Mouse (Mus musculus): ENCODE data around the gene 2810408A11Rik. TPM values are rescaled to one million over a fixed set of nuclear protein-coding genes. Genes with fewer than 3 reads are reported as not detected.

2810408A11Rik gene
- 4.4 TPM for polyA plus RNA-seq (2017; shearing (Covaris generic))

GRCm38 (mm10) chr11:69900471-69901405 is at the start of gene 2810408A11Rik, which contains the start of gene Neurl4:
TSS of gene 2810408A11Rik (minus strand) at chr11:69900987.
TSS of gene Neurl4 (plus strand) at chr11:69901072.

GRCm38 (mm10) chr11:69948066-69948762 is 47.4 kb upstream of the 2810408A11Rik start, which contains the start of gene Slc2a4:
TSS of gene Slc2a4 (minus strand) at chr11:69948188.

GRCm38 (mm10) chr11:69935137-69935879 is 34.5 kb upstream of the 2810408A11Rik start, which contains the start of gene Ybx2:
TSS of gene Ybx2 (plus strand) at chr11:69935796.

GRCm38 (mm10) chr11:69921114-69922011 is 20.6 kb upstream of the 2810408A11Rik start, which contains the start of gene Eif5a:
TSS of gene Eif5a (minus strand) at chr11:69921958.

GRCm38 (mm10) chr11:69913554-69914371 is 13.0 kb upstream of the 2810408A11Rik start, which contains the start of gene Gps2:
TSS of gene Gps2 (plus strand) at chr11:69913888.

GRCm38 (mm10) chr11:69895291-69895690 is 5.5 kb downstream of the 2810408A11Rik start, which contains the start of gene Acap1:
TSS of gene Acap1 (minus strand) at chr11:69895539.

GRCm38 (mm10) chr11:69880853-69881603 is 19.8 kb downstream of the 2810408A11Rik start, which contains the start of gene Kctd11:
TSS of gene Kctd11 (minus strand) at chr11:69881406.

GRCm38 (mm10) chr11:69877878-69878277 is 22.9 kb downstream of the 2810408A11Rik start, which contains the start of gene Tmem95:
TSS of gene Tmem95 (minus strand) at chr11:69878018.

GRCm38 (mm10) chr11:69858113-69858998 is 42.4 kb downstream of the 2810408A11Rik start, which contains the start of gene Tnk1:
TSS of gene Tnk1 (minus strand) at chr11:69858730.

Other genes starting within 250 kb of the 2810408A11Rik start
- not detected for gene Sox15, start 245.7 kb downstream of the 2810408A11Rik start, polyA plus RNA-seq (2017; shearing (Covaris generic))
- gene Mpdu1, start 238.3 kb downstream of the 2810408A11Rik start, polyA plus RNA-seq (2017; shearing (Covaris generic)) = 66.0 TPM
- gene Cd68, start 234.8 kb downstream of the 2810408A11Rik start, polyA plus RNA-seq (2017; shearing (Covaris generic)) = 4.3 TPM
- 654 TPM for gene Eif4a1, start 228.6 kb downstream of the 2810408A11Rik start, polyA plus RNA-seq (2017; shearing (Covaris generic))
- gene Senp3, start 218.9 kb downstream of the 2810408A11Rik start, polyA plus RNA-seq (2017; shearing (Covaris generic)) = 43.8 TPM
- gene Tnfsf13, start 215.2 kb downstream of the 2810408A11Rik start, polyA plus RNA-seq (2017; shearing (Covaris generic)) = not detected
- not detected for gene Tnfsf12, start 205.1 kb downstream of the 2810408A11Rik start, polyA plus RNA-seq (2017; shearing (Covaris generic))
- not detected for gene Tnfsfm13, start 204.9 kb downstream of the 2810408A11Rik start, polyA plus RNA-seq (2017; shearing (Covaris generic))
- gene Polr2a, start 142.3 kb downstream of the 2810408A11Rik start, polyA plus RNA-seq (2017; shearing (Covaris generic)) = 50.4 TPM
- gene Slc35g3, start 139.0 kb downstream of the 2810408A11Rik start, polyA plus RNA-seq (2017; shearing (Covaris generic)) = 0.12 TPM
- 5.5 TPM for gene Zbtb4, start 135.1 kb downstream of the 2810408A11Rik start, polyA plus RNA-seq (2017; shearing (Covaris generic))
- gene Chrnb1, start 105.0 kb downstream of the 2810408A11Rik start, polyA plus RNA-seq (2017; shearing (Covaris generic)) = 3.7 TPM
- not detected for gene Fgf11, start 99.1 kb downstream of the 2810408A11Rik start, polyA plus RNA-seq (2017; shearing (Covaris generic))
- not detected for gene Tmem102, start 95.4 kb downstream of the 2810408A11Rik start, polyA plus RNA-seq (2017; shearing (Covaris generic))
- not detected for gene Gm39566, start 85.7 kb downstream of the 2810408A11Rik start, polyA plus RNA-seq (2017; shearing (Covaris generic))
- not detected for gene Spem2, start 82.5 kb downstream of the 2810408A11Rik start, polyA plus RNA-seq (2017; shearing (Covaris generic))
- not detected for gene Spem1, start 78.8 kb downstream of the 2810408A11Rik start, polyA plus RNA-seq (2017; shearing (Covaris generic))
- 0.85 TPM for gene Nlgn2, start 63.2 kb downstream of the 2810408A11Rik start, polyA plus RNA-seq (2017; shearing (Covaris generic))
- gene Tmem256, start 62.5 kb downstream of the 2810408A11Rik start, polyA plus RNA-seq (2017; shearing (Covaris generic)) = 77.8 TPM
- gene Plscr3, start 54.6 kb downstream of the 2810408A11Rik start, polyA plus RNA-seq (2017; shearing (Covaris generic)) = 32.7 TPM
- not detected for gene Tnk1, start 42.3 kb downstream of the 2810408A11Rik start, polyA plus RNA-seq (2017; shearing (Covaris generic))
- not detected for gene Tmem95, start 23.0 kb downstream of the 2810408A11Rik start, polyA plus RNA-seq (2017; shearing (Covaris generic))
- 1.3 TPM for gene Kctd11, start 19.6 kb downstream of the 2810408A11Rik start, polyA plus RNA-seq (2017; shearing (Covaris generic))
- 552 TPM for gene Acap1, start 5.4 kb downstream of the 2810408A11Rik start, polyA plus RNA-seq (2017; shearing (Covaris generic))
- gene Neurl4, start 85 bp upstream of the 2810408A11Rik start, polyA plus RNA-seq (2017; shearing (Covaris generic)) = 7.7 TPM
- gene Gps2, start 12.9 kb upstream of the 2810408A11Rik start, polyA plus RNA-seq (2017; shearing (Covaris generic)) = 203 TPM
- 1,414 TPM for gene Eif5a, start 21.0 kb upstream of the 2810408A11Rik start, polyA plus RNA-seq (2017; shearing (Covaris generic))
- not detected for gene Ybx2, start 34.8 kb upstream of the 2810408A11Rik start, polyA plus RNA-seq (2017; shearing (Covaris generic))
- not detected for gene Slc2a4, start 47.2 kb upstream of the 2810408A11Rik start, polyA plus RNA-seq (2017; shearing (Covaris generic))
- gene Cldn7, start 63.8 kb upstream of the 2810408A11Rik start, polyA plus RNA-seq (2017; shearing (Covaris generic)) = not detected
- gene Ctdnep1, start 80.2 kb upstream of the 2810408A11Rik start, polyA plus RNA-seq (2017; shearing (Covaris generic)) = 60.1 TPM
- gene Elp5, start 81.5 kb upstream of the 2810408A11Rik start, polyA plus RNA-seq (2017; shearing (Covaris generic)) = 67.1 TPM
- 380 TPM for gene Gabarap, start 90.2 kb upstream of the 2810408A11Rik start, polyA plus RNA-seq (2017; shearing (Covaris generic))
- gene Phf23, start 94.8 kb upstream of the 2810408A11Rik start, polyA plus RNA-seq (2017; shearing (Covaris generic)) = 88.2 TPM
- 32.1 TPM for gene Dvl2, start 99.6 kb upstream of the 2810408A11Rik start, polyA plus RNA-seq (2017; shearing (Covaris generic))
- 110 TPM for gene Acadvl, start 114.4 kb upstream of the 2810408A11Rik start, polyA plus RNA-seq (2017; shearing (Covaris generic))
- gene Dlg4, start 116.0 kb upstream of the 2810408A11Rik start, polyA plus RNA-seq (2017; shearing (Covaris generic)) = 6.1 TPM
- not detected for gene Asgr1, start 153.1 kb upstream of the 2810408A11Rik start, polyA plus RNA-seq (2017; shearing (Covaris generic))
- not detected for gene Asgr2, start 191.7 kb upstream of the 2810408A11Rik start, polyA plus RNA-seq (2017; shearing (Covaris generic))
- gene Mgl2, start 229.3 kb upstream of the 2810408A11Rik start, polyA plus RNA-seq (2017; shearing (Covaris generic)) = not detected